Mouse (Mus musculus) ES-E14 (cell line): ENCODE measurements at regions not wholly inside any gene's neighbourhood (a gene's known extent, or its start where the extent isn't known, plus 50 kb on each side); places are given as distances from the start of the nearest gene placed in this dataset.

Experiments
- CHD2 ChIP-seq: IDR thresholded peaks from 2 replicates; pipeline ENCODE4 v1.6.1; 2014; ENCODE audit warnings: mild to moderate bottlenecking, low read depth, low read length, inconsistent platforms
- HCFC1 ChIP-seq: IDR thresholded peaks from 2 replicates; pipeline ENCODE4 v1.6.1; 2012; ENCODE audit warnings: low read length, inconsistent platforms, borderline replicate concordance; ENCODE audit not compliant: insufficient read depth
- MAFK ChIP-seq: IDR thresholded peaks from 2 replicates; pipeline ENCODE4 v1.6.1; 2014; ENCODE audit warnings: mild to moderate bottlenecking, low read depth, low read length, inconsistent platforms; ENCODE audit not compliant: insufficient read depth
- ZNF384 ChIP-seq: IDR thresholded peaks from 2 replicates; pipeline ENCODE4 v1.6.1; 2012; ENCODE audit warnings: low read depth, low read length, inconsistent platforms

DNA sequence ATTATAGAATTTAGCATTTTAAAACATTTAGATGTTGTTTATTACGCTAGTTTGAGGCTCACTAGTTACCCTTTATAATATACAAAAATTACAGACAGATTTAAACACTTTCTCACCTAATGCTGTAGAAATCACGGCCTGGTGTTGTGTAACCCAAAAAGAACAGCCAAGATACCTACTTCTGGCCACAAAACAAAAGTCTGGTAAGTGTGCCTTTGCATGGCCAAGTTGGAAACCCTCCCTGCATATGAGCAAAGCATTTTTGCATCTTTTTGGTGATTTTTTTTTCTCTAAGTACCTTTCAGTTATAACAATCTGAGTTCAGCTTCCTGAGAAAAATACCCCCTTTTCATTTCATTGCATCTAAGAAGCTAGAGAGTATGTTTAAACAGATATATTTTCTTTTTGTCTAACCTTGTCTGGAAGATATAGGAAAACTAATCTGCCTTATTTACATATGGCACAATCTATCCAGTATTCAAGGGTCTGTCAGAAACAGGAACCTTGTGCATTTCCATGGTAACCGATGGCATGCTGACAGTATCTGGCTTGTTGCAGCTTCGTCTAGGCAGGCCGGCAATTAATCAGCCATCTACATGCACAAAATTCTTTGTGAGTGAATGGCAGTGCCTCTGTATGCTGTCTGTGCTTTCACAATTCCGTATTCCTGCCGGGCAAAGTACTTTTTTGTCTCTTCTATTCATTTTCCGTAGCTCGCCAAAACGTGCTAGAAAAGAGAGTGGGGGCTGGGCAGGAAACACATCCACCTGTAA, 238.9 kb upstream of the Sox2 start:
- TF ChIP-seq CHD2 (no peak), HCFC1 (no peak), ZNF384 (no peak), MAFK (no peak)
